Mouse (Mus musculus) layer of hippocampus, postnatal 36 days (tissue): ENCODE measurements around the gene Aars2. TPM values are rescaled to one million over a fixed set of nuclear protein-coding genes. Genes with fewer than 3 reads are reported as not detected.
A peak's percentile ranks its signal among the peaks of the same experiment; 100 is the strongest.

ENCODE experiments used
- DNase-seq, 2 experiments: peaks; one replicate each; pipeline ENCODE4 v3.0.0; 2022
- total RNA-seq, 2 experiments: library from RNA; stranded (reverse); gene quantifications; 2 replicates each; pipeline ENCODE4 v1.2.3; 2021

The Aars2 gene
- total RNA-seq, 2 experiments from 2014 or later: 22.7 to 25.4 TPM

DNA sequence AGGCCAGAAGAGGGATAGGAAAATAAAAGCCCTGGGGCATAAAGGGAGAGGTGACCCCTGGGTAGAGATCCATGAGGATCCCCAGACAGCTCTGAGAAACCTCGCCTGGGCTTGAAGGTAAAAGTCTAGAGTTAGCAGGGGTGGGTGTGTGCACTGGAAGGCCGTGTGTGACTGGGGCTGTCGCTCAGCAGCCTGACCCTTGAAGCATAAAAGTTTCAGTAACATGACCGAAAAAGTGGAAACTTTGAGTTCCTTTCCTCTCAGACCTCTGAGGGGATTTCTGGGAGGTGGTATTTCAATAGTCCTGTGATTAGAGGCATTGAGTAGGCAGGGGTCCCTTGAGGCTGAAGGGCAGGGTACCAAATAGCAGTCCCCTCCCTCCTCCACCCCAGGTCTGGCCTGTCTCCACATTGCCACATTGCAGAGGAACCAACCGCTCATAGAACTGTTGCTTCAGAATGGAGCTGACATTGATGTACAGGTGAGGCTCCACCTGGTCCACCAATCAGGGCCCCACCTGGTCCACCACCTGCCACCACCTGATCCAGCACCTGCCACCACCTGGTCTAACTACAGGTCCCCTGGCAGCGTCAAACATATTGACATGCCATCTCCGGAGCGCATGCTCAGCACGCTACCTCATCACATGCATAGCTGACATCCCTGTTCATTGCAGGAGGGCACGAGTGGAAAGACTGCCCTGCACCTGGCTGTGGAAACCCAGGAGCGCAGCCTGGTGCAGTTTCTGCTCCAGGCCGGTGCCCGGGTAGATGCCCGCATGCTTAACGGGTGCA lies 53.3 kb downstream of the Aars2 start:
- DNase-seq: no peak

DNA sequence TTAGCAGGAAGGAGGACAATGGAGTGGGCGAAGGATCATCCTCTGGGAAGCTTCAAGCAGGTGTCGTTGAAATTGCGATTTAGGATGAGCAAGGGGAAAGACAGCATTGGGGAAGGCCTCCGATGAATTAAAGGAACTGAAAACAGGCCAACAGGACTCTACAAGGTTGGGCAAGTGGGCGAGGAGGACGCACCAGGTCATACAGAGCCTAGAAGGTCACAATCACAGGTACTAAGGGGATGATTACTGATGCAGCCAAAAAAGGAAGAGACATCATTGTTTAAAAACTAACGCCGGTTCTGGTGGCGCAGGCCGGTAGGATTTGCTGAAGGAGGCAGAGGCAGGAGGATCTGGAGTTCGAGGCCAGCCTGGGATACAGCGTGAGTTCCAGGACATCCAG lies 56.6 kb downstream of the Aars2 start:
- DNase-seq: no peak

DNA sequence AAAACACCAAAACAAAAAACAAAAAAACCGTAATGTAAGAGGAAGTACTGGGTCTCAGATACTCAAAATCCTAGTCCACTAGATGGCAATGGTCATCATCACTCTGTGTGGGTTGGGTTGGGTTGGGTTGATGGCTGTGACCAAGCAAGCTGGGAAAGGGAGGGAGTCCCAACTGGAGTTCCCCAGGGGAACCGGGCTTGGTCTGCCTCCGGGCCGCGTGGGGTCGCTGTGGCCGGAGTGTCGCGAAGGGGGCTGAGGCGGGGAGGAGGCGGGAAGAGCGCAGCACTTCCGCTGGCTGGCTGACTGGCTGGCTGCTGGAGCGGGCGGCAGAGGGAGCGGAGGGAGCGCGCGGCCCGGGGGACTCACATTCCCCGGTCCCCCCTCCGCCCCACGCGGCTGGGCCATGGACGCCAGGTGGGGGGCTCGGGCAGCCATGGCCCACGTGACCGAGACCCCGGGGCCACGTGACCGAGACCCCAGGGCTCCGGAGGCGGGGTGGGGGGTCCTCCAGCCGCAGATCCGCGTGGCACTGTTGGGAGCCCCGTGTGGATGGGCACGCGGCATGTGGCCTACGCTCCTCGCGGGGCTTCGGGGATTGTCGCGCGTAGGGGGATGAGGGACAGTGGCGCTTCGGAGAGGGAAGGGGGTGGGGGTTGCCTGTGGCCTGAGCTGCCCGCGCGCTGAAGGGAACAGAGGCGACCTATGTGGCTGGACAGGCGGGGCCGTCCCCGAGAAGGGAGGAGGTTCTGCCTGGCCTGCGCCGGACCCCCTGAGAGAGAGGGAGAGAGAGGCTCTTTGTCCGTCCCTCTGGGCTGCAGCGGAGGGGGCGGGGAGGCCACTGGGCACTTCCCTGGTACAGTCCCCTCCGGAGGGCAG lies 57.3 kb downstream of the Aars2 start, which contains the start of gene Slc35b2:
Gene Slc35b2 (plus strand): TSS at position 220 of the 876 bp plus-strand sequence.
- DNase-seq: peak; percentile 91 to 94

DNA sequence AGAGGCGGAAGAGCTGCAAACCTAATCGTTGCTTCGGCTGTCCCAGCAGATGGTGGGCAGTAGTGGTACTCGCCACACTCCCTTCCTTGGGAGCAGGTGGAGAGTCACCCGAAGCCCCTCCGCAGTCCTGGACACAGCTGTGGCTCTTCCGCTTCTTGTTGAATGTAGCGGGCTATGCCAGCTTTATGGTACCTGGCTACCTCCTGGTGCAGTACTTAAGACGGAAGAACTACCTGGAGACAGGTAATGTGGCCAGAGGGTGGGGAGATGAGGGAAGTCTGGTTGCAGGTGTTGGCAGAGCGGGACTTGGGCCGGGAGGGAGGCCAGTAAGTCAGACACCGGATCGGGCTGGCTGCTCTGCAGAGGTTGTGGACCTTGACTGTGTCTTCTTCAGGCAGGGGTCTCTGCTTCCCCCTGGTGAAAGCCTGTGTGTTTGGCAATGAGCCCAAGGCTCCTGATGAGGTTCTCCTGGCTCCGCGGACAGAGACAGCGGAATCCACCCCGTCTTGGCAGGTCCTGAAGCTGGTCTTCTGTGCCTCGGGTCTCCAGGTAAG lies 58.0 kb downstream of the Aars2 start:
- no peak for DNase-seq

DNA sequence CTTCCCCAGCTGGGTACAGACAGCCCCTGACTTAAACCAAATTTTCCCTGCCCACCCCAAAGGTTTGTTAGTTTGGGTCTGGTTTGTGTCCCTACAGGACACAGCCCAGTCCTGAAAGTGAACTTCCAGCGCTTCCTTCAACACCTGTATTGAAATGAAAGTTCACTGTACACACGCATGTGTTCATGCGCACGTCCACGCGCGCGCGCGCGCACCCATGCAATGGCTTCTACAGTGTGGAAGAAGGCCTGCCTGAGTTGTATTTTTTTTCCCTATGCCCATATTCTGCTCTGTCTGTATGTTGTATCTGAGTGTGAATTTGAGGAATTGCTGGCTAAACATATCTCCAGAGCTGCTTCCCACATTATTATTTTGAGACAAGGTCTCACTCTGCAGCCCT lies 58.5 kb downstream of the Aars2 start:
- no peak for DNase-seq

DNA sequence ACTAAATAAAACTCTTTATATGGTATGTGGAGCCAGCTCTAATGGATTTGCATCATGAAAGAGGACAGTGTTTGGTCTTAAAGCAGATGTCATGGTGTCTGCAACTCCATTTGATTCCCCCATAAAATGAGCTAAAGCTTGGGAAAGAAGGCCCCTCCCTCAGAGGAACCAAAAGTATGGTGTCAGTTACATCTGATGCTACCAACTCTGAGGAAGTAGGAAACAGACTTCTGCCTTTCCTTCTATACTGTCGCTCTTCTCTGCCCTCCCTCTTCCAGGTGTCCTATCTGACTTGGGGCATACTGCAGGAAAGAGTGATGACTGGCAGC lies 59.4 kb downstream of the Aars2 start:
- no peak for DNase-seq

DNA sequence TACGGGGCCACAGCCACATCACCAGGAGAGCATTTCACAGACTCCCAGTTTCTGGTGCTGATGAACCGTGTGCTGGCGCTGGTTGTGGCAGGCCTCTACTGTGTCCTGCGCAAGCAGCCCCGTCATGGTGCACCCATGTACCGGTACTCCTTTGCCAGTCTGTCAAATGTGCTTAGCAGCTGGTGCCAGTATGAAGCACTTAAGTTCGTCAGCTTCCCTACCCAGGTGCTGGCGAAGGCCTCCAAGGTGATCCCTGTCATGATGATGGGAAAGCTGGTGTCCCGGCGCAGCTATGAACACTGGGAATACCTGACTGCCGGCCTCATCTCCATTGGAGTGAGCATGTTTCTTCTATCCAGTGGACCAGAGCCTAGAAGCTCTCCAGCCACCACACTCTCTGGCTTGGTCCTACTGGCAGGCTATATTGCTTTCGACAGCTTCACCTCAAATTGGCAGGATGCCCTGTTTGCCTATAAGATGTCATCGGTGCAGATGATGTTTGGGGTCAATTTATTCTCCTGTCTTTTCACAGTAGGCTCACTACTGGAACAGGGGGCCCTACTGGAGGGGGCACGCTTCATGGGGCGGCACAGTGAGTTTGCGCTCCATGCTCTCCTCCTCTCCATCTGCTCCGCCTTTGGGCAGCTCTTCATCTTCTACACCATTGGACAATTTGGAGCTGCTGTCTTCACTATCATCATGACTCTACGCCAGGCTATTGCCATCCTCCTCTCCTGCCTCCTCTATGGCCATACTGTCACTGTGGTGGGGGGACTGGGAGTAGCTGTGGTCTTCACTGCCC lies 59.9 kb downstream of the Aars2 start:
- DNase-seq: no peak

DNA sequence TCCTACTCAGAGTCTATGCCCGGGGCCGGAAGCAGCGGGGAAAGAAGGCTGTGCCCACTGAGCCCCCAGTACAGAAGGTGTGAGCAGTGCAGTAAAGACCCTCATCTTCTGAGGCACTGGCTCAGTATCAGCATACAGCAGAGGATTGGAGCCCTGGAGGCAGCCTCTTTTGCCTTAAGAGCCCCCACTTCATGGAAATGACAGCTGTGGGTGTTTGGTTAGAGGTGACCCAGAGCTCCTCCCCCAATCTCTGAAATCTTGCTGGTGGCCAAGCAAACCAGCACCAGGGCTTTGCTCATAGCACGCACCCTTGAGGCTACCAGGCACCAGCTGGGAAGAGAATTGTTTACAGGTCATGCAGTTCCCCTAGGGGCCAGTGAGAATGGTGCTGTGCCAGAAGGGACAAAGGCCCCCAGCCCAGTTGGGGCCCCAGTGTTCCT lies 60.5 kb downstream of the Aars2 start:
- DNase-seq: no peak

DNA sequence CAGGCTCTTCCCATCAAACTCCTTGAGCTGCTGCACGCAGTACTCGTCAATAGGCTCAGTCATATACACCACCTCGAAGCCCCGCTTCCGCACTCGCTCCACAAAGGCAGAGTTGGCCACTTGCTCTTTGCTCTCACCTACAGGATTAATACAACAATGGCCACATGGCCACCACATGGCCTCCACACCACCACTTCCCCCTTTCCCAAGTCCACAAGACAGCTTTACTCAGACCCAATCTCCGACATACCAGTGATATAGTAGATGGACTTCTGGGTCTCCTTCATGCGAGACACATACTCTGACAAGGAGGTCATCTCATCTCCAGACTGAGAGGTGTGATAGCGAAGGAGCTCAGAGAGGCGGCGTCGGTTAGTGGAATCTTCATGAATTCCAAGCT lies 62.3 kb downstream of the Aars2 start:
- DNase-seq: no peak

DNA sequence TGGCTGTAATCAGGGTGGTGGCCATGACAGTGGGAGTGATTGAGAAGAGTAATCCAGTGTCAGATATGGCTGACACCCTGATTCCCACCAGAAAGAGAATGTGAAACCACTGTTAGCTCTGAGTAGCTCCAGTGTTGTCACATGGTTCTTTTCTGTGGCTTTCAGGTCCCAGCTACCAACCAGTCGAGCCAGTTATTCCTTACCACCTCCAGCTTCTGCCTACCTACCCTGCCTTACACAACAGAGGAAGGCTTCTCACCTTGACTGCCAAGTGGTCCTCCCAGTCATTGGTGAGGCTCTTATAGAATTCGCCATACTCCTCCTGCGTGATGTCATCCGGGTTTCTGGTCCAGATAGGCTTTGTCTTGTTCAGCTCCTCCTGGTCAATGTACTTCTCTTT lies 63.4 kb downstream of the Aars2 start:
- no peak for DNase-seq

Other genes starting within 250 kb of the Aars2 start
- gene Cdc5l, start 73.1 kb upstream of the Aars2 start, total RNA-seq: 10 to 100 TPM; 56.7 to 57.5 TPM
- gene Spats1, start 31.4 kb upstream of the Aars2 start, total RNA-seq: 1 to 10 TPM; 3.9 to 4.4 TPM
- gene Tcte1, start 16.6 kb downstream of the Aars2 start, total RNA-seq: under 1 TPM; 0.43 to 0.65 TPM
- 100 to 1,000 TPM; 106 to 112 TPM for gene Tmem151b, start 42.8 kb downstream of the Aars2 start, total RNA-seq
- gene Nfkbie, start 48.9 kb downstream of the Aars2 start, total RNA-seq: 1 to 10 TPM; 2.6 to 3.4 TPM
- gene Slc35b2, start 57.0 kb downstream of the Aars2 start, total RNA-seq: 10 to 100 TPM; 28.2 to 29.4 TPM
- gene Hsp90ab1, start 66.4 kb downstream of the Aars2 start, total RNA-seq: 1,000 to 10,000 TPM; 1,811 to 1,865 TPM
- 10 to 100 TPM; 20.8 to 21.5 TPM for gene Slc29a1, start 92.8 kb downstream of the Aars2 start, total RNA-seq
- gene Mymx, start 95.3 kb downstream of the Aars2 start, total RNA-seq: not detected
- gene Capn11, start 152.5 kb downstream of the Aars2 start, total RNA-seq: 1 to 10 TPM in 1 of 2 experiments, under 1 TPM in 1; 0.22 to 1.4 TPM
- gene Mrpl14, start 179.5 kb downstream of the Aars2 start, total RNA-seq: 10 to 100 TPM; 39.5 to 43.9 TPM
- 100 to 1,000 TPM; 171 to 180 TPM for gene Tmem63b, start 180.1 kb downstream of the Aars2 start, total RNA-seq
- gene 1600014C23Rik, start 227.0 kb downstream of the Aars2 start, total RNA-seq: not detected